Mouse (Mus musculus) MEL (cell line): ENCODE data around the gene Auts2. TPM values are rescaled to one million over a fixed set of nuclear protein-coding genes. Genes with fewer than 3 reads are reported as not detected.

Experiments
- DNase-seq: peaks from one replicate; pipeline ENCODE4 v3.0.0; 2011; ENCODE audit warnings: low read depth, low spot score
- H3K27ac ChIP-seq: 2 replicates; pipeline ENCODE4 v1.5.1; 2012; ENCODE audit warnings: low read depth, mild to moderate bottlenecking, control low read depth, low read length, moderate library complexity; ENCODE audit not compliant: control insufficient read depth
- H3K27me3 ChIP-seq, 2 experiments: fragments of 150-350 bp in 1 of 2; sonication (generic) in 1 of 2; 2 replicates each; pipeline ENCODE4 v1.6.1; 2012; ENCODE audit warnings: low read length in 2 of 2, mild to moderate bottlenecking in 2 of 2, improper control_type of control experiment in 1 of 2, moderate library complexity in 1 of 2; ENCODE audit not compliant: insufficient read depth in 2 of 2, control insufficient read depth in 1 of 2
- H3K36me3 ChIP-seq, 2 experiments: 2 replicates each; pipeline ENCODE4 v1.6.1; 2012 to 2014; ENCODE audit warnings: low read length in 2 of 2, improper control_type of control experiment in 1 of 2, inconsistent platforms in 1 of 2, mild to moderate bottlenecking in 1 of 2; ENCODE audit not compliant: insufficient read depth in 2 of 2, control insufficient read depth in 1 of 2
- H3K4me1 ChIP-seq, 2 experiments: fragments of 150-350 bp in 1 of 2; sonication (generic) in 1 of 2; 2 replicates each; pipeline ENCODE4 v1.6.1; 2012; ENCODE audit warnings: low read length in 2 of 2, improper control_type of control experiment in 1 of 2, mild to moderate bottlenecking in 1 of 2; ENCODE audit not compliant: insufficient read depth in 2 of 2, control insufficient read depth in 1 of 2
- H3K4me3 ChIP-seq, 2 experiments: fragments of 150-350 bp in 1 of 2; sonication (generic) in 1 of 2; 2 replicates each; pipeline ENCODE4 v1.5.1; 2012; ENCODE audit warnings: low read depth in 2 of 2, low read length in 2 of 2, mild to moderate bottlenecking in 2 of 2, moderate library complexity in 2 of 2, control low read depth in 1 of 2, improper control_type of control experiment in 1 of 2; ENCODE audit not compliant: control insufficient read depth in 1 of 2, insufficient read depth in 1 of 2
- H3K79me2 ChIP-seq: 2 replicates; pipeline ENCODE4 v1.6.1; 2012; ENCODE audit warnings: mild to moderate bottlenecking, low read length, moderate library complexity; ENCODE audit not compliant: control insufficient read depth, poor library complexity, insufficient read depth
- H3K9ac ChIP-seq: 2 replicates; pipeline ENCODE4 v1.6.1; 2012; ENCODE audit warnings: low read depth, mild to moderate bottlenecking, control low read depth, low read length, moderate library complexity; ENCODE audit not compliant: control insufficient read depth, poor library complexity, severe bottlenecking
- H3K9me3 ChIP-seq: fragments of 150-350 bp; sonication (generic); replicated peaks from 2 replicates; pipeline ENCODE4 v1.6.1; 2012; ENCODE audit warnings: mild to moderate bottlenecking, low read length, improper control_type of control experiment, moderate library complexity; ENCODE audit not compliant: insufficient read depth
- BHLHE40 ChIP-seq: IDR thresholded peaks from 2 replicates; pipeline ENCODE4 v1.6.1; 2012; ENCODE audit warnings: low read depth, mild to moderate bottlenecking, inconsistent platforms, low read length, improper control_type of control experiment, borderline replicate concordance
- CHD1 ChIP-seq: IDR thresholded peaks from 2 replicates; pipeline ENCODE4 v1.6.1; 2012; ENCODE audit warnings: low read depth, mild to moderate bottlenecking, inconsistent platforms, low read length, improper control_type of control experiment
- CTCF ChIP-seq, 3 experiments: IDR thresholded peaks in 2 of 3; conservative IDR thresholded peaks in 1 of 3; 2 replicates each; pipeline ENCODE4 v1.5.1; 2011 to 2012; ENCODE audit warnings: low read length in 3 of 3, low read depth in 2 of 3, mild to moderate bottlenecking in 2 of 3, improper control_type of control experiment in 1 of 3, inconsistent platforms in 1 of 3, mixed read lengths in 1 of 3, moderate library complexity in 1 of 3; ENCODE audit not compliant: control insufficient read depth in 1 of 3, insufficient read depth in 1 of 3, poor library complexity in 1 of 3, severe bottlenecking in 1 of 3
- E2F4 ChIP-seq: IDR thresholded peaks from 2 replicates; pipeline ENCODE4 v1.6.1; 2011; ENCODE audit warnings: low read depth, low read length, improper control_type of control experiment, borderline replicate concordance
- ELF1 ChIP-seq: IDR thresholded peaks from 2 replicates; pipeline ENCODE4 v1.6.1; 2014; ENCODE audit warnings: low read depth, mild to moderate bottlenecking, inconsistent platforms, low read length, improper control_type of control experiment, moderate library complexity
- EP300 ChIP-seq, 2 experiments: IDR thresholded peaks; 2 replicates each; pipeline ENCODE4 v1.6.1; 2011; ENCODE audit warnings: improper control_type of control experiment in 2 of 2, low read length in 2 of 2, low read depth in 1 of 2, mild to moderate bottlenecking in 1 of 2
- GABPA ChIP-seq: IDR thresholded peaks from 2 replicates; pipeline ENCODE4 v1.6.1; 2012; ENCODE audit warnings: low read depth, mild to moderate bottlenecking, inconsistent platforms, low read length, improper control_type of control experiment, moderate library complexity
- GATA1 ChIP-seq: IDR thresholded peaks from 2 replicates; pipeline ENCODE4 v1.6.1; 2011; ENCODE audit warnings: low read depth, low read length, improper control_type of control experiment
- JUND ChIP-seq: IDR thresholded peaks from 2 replicates; pipeline ENCODE4 v1.6.1; 2011; ENCODE audit warnings: low read depth, mild to moderate bottlenecking, improper control_type of control experiment, low read length
- KAT2A ChIP-seq: conservative IDR thresholded peaks from 2 replicates; pipeline ENCODE4 v1.6.1; 2012; ENCODE audit warnings: low read depth, low read length, improper control_type of control experiment, inconsistent platforms
- MAZ ChIP-seq: IDR thresholded peaks from 2 replicates; pipeline ENCODE4 v1.6.1; 2012; ENCODE audit warnings: low read depth, mild to moderate bottlenecking, inconsistent platforms, low read length, improper control_type of control experiment
- MEF2A ChIP-seq: IDR thresholded peaks from 2 replicates; pipeline ENCODE4 v1.6.1; 2014; ENCODE audit warnings: low read depth, mild to moderate bottlenecking, inconsistent platforms, low read length, improper control_type of control experiment; ENCODE audit not compliant: poor library complexity, insufficient replicate concordance, severe bottlenecking; ENCODE audit errors: extremely low read depth
- MXI1 ChIP-seq: IDR thresholded peaks from 2 replicates; pipeline ENCODE4 v1.6.1; 2011; ENCODE audit warnings: mild to moderate bottlenecking, low read depth, low read length, improper control_type of control experiment
- MYC ChIP-seq: IDR thresholded peaks from 2 replicates; pipeline ENCODE4 v1.6.1; 2011; ENCODE audit warnings: low read depth, mild to moderate bottlenecking, low read length, improper control_type of control experiment, moderate library complexity
- POLR2A ChIP-seq, 2 experiments: IDR thresholded peaks; 2 replicates each; pipeline ENCODE4 v1.6.1; 2011 to 2012; ENCODE audit warnings: low read length in 2 of 2, mild to moderate bottlenecking in 2 of 2, control low read depth in 1 of 2, improper control_type of control experiment in 1 of 2, low read depth in 1 of 2, moderate library complexity in 1 of 2; ENCODE audit not compliant: control insufficient read depth in 1 of 2, insufficient read depth in 1 of 2, poor library complexity in 1 of 2
- POLR2AphosphoS2 ChIP-seq: IDR thresholded peaks from 2 replicates; pipeline ENCODE4 v1.6.1; 2011; ENCODE audit warnings: low read length, improper control_type of control experiment
- RAD21 ChIP-seq: IDR thresholded peaks from 2 replicates; pipeline ENCODE4 v1.6.1; 2011; ENCODE audit warnings: mild to moderate bottlenecking, low read depth, low read length, improper control_type of control experiment
- SMC3 ChIP-seq: IDR thresholded peaks from 2 replicates; pipeline ENCODE4 v1.6.1; 2011; ENCODE audit warnings: low read depth, low read length, improper control_type of control experiment
- TAL1 ChIP-seq: IDR thresholded peaks from 2 replicates; pipeline ENCODE4 v1.6.1; 2012; ENCODE audit warnings: mild to moderate bottlenecking, inconsistent platforms, low read length, moderate library complexity, mixed read lengths
- TBP ChIP-seq: IDR thresholded peaks from 2 replicates; pipeline ENCODE4 v1.8.0; 2011; ENCODE audit warnings: low read depth, low read length, improper control_type of control experiment
- TCF12 ChIP-seq: IDR thresholded peaks from 2 replicates; pipeline ENCODE4 v1.6.1; 2014; ENCODE audit warnings: low read depth, mild to moderate bottlenecking, inconsistent platforms, low read length, improper control_type of control experiment, moderate library complexity
- UBTF ChIP-seq: IDR thresholded peaks from 2 replicates; pipeline ENCODE4 v1.6.1; 2012; ENCODE audit warnings: low read depth, mild to moderate bottlenecking, inconsistent platforms, low read length, improper control_type of control experiment, moderate library complexity, borderline replicate concordance; ENCODE audit not compliant: insufficient read depth
- USF2 ChIP-seq, 2 experiments: IDR thresholded peaks; 2 replicates each; pipeline ENCODE4 v1.6.1; 2011 to 2012; ENCODE audit warnings: improper control_type of control experiment in 2 of 2, low read length in 2 of 2, borderline replicate concordance in 1 of 2, inconsistent platforms in 1 of 2, low read depth in 1 of 2, mild to moderate bottlenecking in 1 of 2; ENCODE audit not compliant: insufficient read depth in 1 of 2
- ZKSCAN1 ChIP-seq: IDR thresholded peaks from 2 replicates; pipeline ENCODE4 v1.6.1; 2012; ENCODE audit warnings: low read depth, mild to moderate bottlenecking, inconsistent platforms, low read length, improper control_type of control experiment, moderate library complexity
- ZMIZ1 ChIP-seq: IDR thresholded peaks from 2 replicates; pipeline ENCODE4 v1.6.1; 2012; ENCODE audit warnings: low read depth, mild to moderate bottlenecking, inconsistent platforms, low read length, improper control_type of control experiment, moderate library complexity
- ZNF384 ChIP-seq: IDR thresholded peaks from 2 replicates; pipeline ENCODE4 v1.6.1; 2012; ENCODE audit warnings: low read depth, mild to moderate bottlenecking, inconsistent platforms, low read length, improper control_type of control experiment
- polyA plus RNA-seq, 2 experiments: library from polyadenylated mRNA; stranded (reverse) in 1 of 2; unstranded in 1 of 2; fragments of >175 nt in 1 of 2; fragments of >200 nt in 1 of 2; gene quantifications; 2 replicates each; pipeline versions ENCODE4 v1.2.1 to v1.2.4; 2012; ENCODE audit warnings: low replicate concordance in 2 of 2, low read depth in 1 of 2; ENCODE audit not compliant: insufficient read length in 2 of 2, insufficient read depth in 1 of 2, missing spikeins in 1 of 2
- total RNA-seq: library from RNA; depleted of rRNA; stranded (reverse); fragments of 300-350 nt; gene quantifications from 2 replicates; pipeline ENCODE4 v1.2.3, GENCODE M21; 2012

The Auts2 gene
- total and polyA plus RNA-seq, 3 experiments: not detected

DNA sequence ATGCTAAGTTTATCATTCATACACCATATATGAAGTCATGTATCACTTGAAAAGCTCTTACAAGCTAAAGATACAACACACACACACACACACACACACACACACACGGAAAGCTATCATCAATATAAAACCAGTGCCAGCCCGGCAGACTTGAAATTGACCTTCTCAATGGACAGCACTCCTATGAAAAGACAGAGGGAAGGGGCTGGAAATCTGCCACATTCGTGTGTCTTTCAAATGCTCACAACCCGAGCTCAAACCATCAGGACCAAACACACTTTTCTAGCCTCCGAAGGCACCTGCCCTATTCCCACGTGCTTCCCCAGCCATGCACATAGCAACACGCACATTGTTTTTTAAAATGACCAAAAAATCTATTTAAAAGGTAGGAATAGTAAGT is 308.7 kb downstream of the Auts2 start:
- TF ChIP-seq MYC (no peak), ZKSCAN1 (no peak), ELF1 (no peak), BHLHE40 (no peak), RAD21 (no peak), MXI1 (no peak), MEF2A (no peak), POLR2A (IDR thresholded peaks at IDR 0.05; ENCODE audit: control insufficient read depth in 1 of 2, insufficient read depth in 1 of 2, low read depth in 1 of 2, low read length in 2 of 2, poor library complexity in 1 of 2) (no peak), GABPA (no peak), ZMIZ1 (no peak), TCF12 (no peak), GATA1 (no peak), E2F4 (no peak), ZNF384 (no peak), SMC3 (no peak), TAL1 (no peak), EP300 (IDR thresholded peaks at IDR 0.05; ENCODE audit: low read depth in 1 of 2, low read length in 2 of 2) (no peak), CHD1 (no peak), MAZ (no peak)
- H3K36me3 ChIP-seq: no peaks in the 10 kb centered on the region
- DNase-seq: no peak
- no peak overlapping the region for H3K27ac ChIP-seq
- H3K79me2 ChIP-seq: no peaks in the 10 kb centered on the region
- H3K4me3 ChIP-seq: no peak overlapping the region
- no peaks in the 10 kb centered on the region for H3K27me3 ChIP-seq
- no peak overlapping the region for H3K9ac ChIP-seq
- no peaks in the 10 kb centered on the region for H3K9me3 ChIP-seq
- no peaks in the 10 kb centered on the region for H3K4me1 ChIP-seq

DNA sequence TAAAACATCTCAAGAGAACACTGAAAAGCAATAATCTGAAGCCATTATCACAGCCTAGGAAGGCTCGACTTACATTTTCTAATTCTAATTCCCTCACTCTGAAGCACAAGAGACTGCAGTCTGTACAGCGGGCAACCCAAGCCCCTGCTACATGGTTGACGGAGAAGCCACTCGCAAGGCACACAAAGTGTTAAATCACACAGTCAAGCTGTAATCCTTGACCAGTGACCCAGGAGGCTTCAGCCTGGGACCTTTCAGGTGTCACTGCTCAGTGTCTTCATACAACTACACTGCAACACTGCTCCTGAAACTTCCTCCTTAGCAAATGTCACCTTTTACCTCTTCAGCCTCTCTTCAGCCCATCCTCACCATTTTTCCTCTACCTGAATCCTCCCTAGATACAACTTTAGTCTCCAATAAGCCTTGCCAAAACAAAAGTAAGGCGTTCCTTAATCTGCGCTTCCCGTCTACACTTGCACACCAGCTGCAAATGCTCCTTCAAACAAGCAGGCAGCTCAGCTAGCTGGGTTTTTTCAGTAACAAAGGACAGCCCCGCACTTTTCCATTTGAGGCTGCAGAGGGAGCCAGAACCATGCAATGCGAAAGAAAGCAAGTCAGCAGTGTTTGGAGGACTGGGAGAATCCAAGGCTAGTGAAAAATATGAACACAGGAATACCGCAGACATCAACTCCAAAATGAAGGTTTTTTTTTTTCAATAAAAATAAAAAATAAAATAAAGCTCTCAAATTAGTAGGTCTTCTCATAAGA is 311.7 kb downstream of the Auts2 start:
- H3K9ac ChIP-seq: no peak overlapping the region
- TF ChIP-seq MYC (no peak), POLR2A (IDR thresholded peaks at IDR 0.05; ENCODE audit: control insufficient read depth in 1 of 2, insufficient read depth in 1 of 2, low read depth in 1 of 2, low read length in 2 of 2, poor library complexity in 1 of 2) (no peak), JUND (no peak), CTCF (IDR thresholded peaks at IDR 0.05 in 2 of 3, conservative IDR thresholded peaks at IDR 0.05 in 1 of 3; ENCODE audit: control insufficient read depth in 1 of 3, insufficient read depth in 1 of 3, low read depth in 2 of 3, low read length in 3 of 3, poor library complexity in 1 of 3, severe bottlenecking in 1 of 3) (no peak; a peak in 1 of 6 replicates), UBTF (no peak), GABPA (no peak), TBP (no peak), USF2 (IDR thresholded peaks at IDR 0.05; ENCODE audit: borderline replicate concordance in 1 of 2, insufficient read depth in 1 of 2, low read depth in 1 of 2, low read length in 2 of 2) (no peak), EP300 (IDR thresholded peaks at IDR 0.05; ENCODE audit: low read depth in 1 of 2, low read length in 2 of 2) (no peak), POLR2AphosphoS2 (no peak), KAT2A (no peak)
- TF ChIP-seq, all 39 proteins: peak for 0
- no peak overlapping the region for H3K27ac ChIP-seq
- no peak for DNase-seq
- H3K4me3 ChIP-seq: no peak overlapping the region
- H3K4me1 ChIP-seq: no peaks in the 10 kb centered on the region
- no peaks in the 10 kb centered on the region for H3K27me3 ChIP-seq
- no peaks in the 10 kb centered on the region for H3K9me3 ChIP-seq
- no peaks in the 10 kb centered on the region for H3K79me2 ChIP-seq
- H3K36me3 ChIP-seq: no peaks in the 10 kb centered on the region
